ENCODE assay signal across 9 mouse cellular contexts in the genomic region with DNA sequence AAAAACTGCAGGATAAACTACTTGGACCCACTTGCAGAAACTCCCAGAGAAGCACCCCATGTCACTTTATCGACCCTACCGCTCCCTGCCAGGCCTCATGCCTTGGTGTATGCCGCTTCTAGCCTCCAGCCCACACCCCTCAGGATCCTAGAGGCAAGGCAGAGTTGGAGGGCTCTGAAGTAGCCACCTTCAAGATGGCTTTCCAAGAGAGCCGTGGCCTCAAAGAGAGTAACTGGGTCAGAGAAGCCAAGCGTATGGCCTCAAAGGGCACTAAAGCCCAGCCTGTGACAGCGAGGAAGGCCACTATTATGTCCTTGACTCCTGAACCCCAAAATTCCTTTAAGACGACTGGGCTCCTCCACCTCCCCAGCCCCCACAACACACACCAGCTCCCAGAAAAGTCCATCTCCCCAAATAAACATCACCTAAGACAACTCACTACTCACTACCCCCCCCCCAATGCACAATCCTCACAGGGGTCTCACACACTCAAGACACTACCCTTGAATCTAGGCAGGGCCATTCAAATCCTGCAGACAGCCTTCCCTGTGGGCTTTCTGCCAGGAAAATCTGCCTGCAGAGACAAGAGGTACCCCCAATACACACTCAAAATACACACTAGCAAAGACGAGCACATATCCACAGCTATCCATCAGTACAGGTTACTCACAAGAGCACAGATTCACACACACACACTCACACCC. TPM values are rescaled to one million over a fixed set of nuclear protein-coding genes. Genes with fewer than 3 reads are reported as not detected.
DNase-seq lines count a peak whose midpoint lies in the region; ATAC-seq and TF ChIP-seq lines count a peak whose summit lies in the region.
"Had no signal": no experiment of that assay in that cellular context is flagged by ENCODE, and none has a peak within 500 bp of the region (broad histone marks: within the 10 kb centered on the region; RNA-seq: fewer than 3 reads in every experiment).

No protein-coding gene starts in this region.

- 0 out of 2 replicates have a peak overlapping the region, but pooled peaks have one; percentile 8 for H3K9ac ChIP-seq in kidney, postnatal 0 days (ENCODE audit: low read depth, low read length)
- peak overlapping the region; percentile 97 for H3K9ac ChIP-seq in forebrain, embryonic 12.5 days
- peak overlapping the region; percentile 95; the same call in 1 of the 2 replicates for H3K9ac ChIP-seq in intestine, embryonic 14.5 days (ENCODE audit: low read length)
- H3K9ac ChIP-seq in neural tube, embryonic 13.5 days, result peak overlapping the region; percentile 98

- H3K27me3 ChIP-seq in kidney, postnatal 0 days (ENCODE audit: insufficient read depth, low read length), result no peaks in the 10 kb centered on the region
- H3K27me3 ChIP-seq in forebrain, embryonic 12.5 days, result no peaks in the 10 kb centered on the region
- no peaks in the 10 kb centered on the region for H3K27me3 ChIP-seq in intestine, embryonic 14.5 days (replicated peaks; ENCODE audit: control insufficient read depth, insufficient read depth, low read length)
- no peaks in the 10 kb centered on the region for H3K27me3 ChIP-seq in neural tube, embryonic 13.5 days

- H3K4me1 ChIP-seq in kidney, postnatal 0 days (replicated peaks; ENCODE audit: insufficient read depth, low read length), result peaks cover 19% of the 10 kb centered on the region
- H3K4me1 ChIP-seq in forebrain, embryonic 12.5 days, result peaks cover 74% of the 10 kb centered on the region
- H3K4me1 ChIP-seq in intestine, embryonic 14.5 days (replicated peaks; ENCODE audit: control insufficient read depth, insufficient read depth, low read length), result peaks cover 26% of the 10 kb centered on the region
- H3K4me1 ChIP-seq in neural tube, embryonic 13.5 days (replicated peaks), result peaks cover 71% of the 10 kb centered on the region

- WGBS in kidney, postnatal 0 days, result 44% methylated on average over 8 of the region's 8 CpGs
- WGBS in forebrain, embryonic 12.5 days, result 23% methylated on average over 8 of the region's 8 CpGs
- 48% methylated on average over 8 of the region's 8 CpGs for WGBS in intestine, embryonic 14.5 days
- 13% methylated on average over 8 of the region's 8 CpGs for WGBS in neural tube, embryonic 13.5 days

- TF ChIP-seq CTCF in kidney, postnatal 0 days (IDR thresholded peaks at IDR 0.05; ENCODE audit: low read depth), result no peak

- no peaks in the 10 kb centered on the region for H3K36me3 ChIP-seq in kidney, postnatal 0 days (ENCODE audit: insufficient read depth, low read length)
- H3K36me3 ChIP-seq in forebrain, embryonic 12.5 days (replicated peaks), result peaks cover 25% of the 10 kb centered on the region
- H3K36me3 ChIP-seq in intestine, embryonic 14.5 days (ENCODE audit: control insufficient read depth, insufficient read depth, low read length), result 0 out of 2 replicates have a peak, but pooled peaks cover 3% of the 10 kb centered on the region
- H3K36me3 ChIP-seq in neural tube, embryonic 13.5 days, result peaks cover 4% of the 10 kb centered on the region

- peak overlapping the region; percentile 93; the same call in 1 of the 2 replicates for H3K4me3 ChIP-seq in kidney, postnatal 0 days (replicated peaks; ENCODE audit: low read depth, low read length)
- peak overlapping the region; percentile 92 for H3K4me3 ChIP-seq in forebrain, embryonic 12.5 days (replicated peaks)
- H3K4me3 ChIP-seq in intestine, embryonic 14.5 days (ENCODE audit: low read depth, low read length), result peak overlapping the region; percentile 89
- H3K4me3 ChIP-seq in neural tube, embryonic 13.5 days, result peak overlapping the region; percentile 93

- ATAC-seq in kidney, postnatal 0 days (replicated peaks; ENCODE audit: low FRiP score, low read depth), result no peak
- no peak for ATAC-seq in forebrain, embryonic 12.5 days (ENCODE audit: low FRiP score)
- ATAC-seq in intestine, embryonic 14.5 days (replicated peaks; ENCODE audit: low FRiP score, low TSS enrichment, low read depth), result no peak
- no peak for ATAC-seq in neural tube, embryonic 13.5 days (ENCODE audit: low read depth)
- ATAC-seq in monocyte, adult 5-6 weeks (replicated peaks; ENCODE audit: insufficient number of reproducible peaks, low FRiP score, low TSS enrichment, poor library complexity, severe bottlenecking), result no peak

- no peaks in the 10 kb centered on the region for H3K9me3 ChIP-seq in kidney, postnatal 0 days (replicated peaks; ENCODE audit: low read length)
- H3K9me3 ChIP-seq in forebrain, embryonic 12.5 days, result no peaks in the 10 kb centered on the region
- no peaks in the 10 kb centered on the region for H3K9me3 ChIP-seq in intestine, embryonic 14.5 days (ENCODE audit: control insufficient read depth, low read length)
- no peaks in the 10 kb centered on the region for H3K9me3 ChIP-seq in neural tube, embryonic 13.5 days
- H3K9me3 ChIP-seq: megakaryocyte, embryonic 14.5 days had no signal

- DNase-seq in kidney, postnatal 0 days (ENCODE audit: low spot score), result no peak
- DNase-seq in kidney, adult 9 months, result no peak
- DNase-seq in intestine, embryonic 14.5 days (ENCODE audit: low spot score), result no peak
- no peak for DNase-seq in layer of hippocampus, postnatal 36 days
- no peak for DNase-seq in right cerebral cortex, postnatal 4 days

- no peak overlapping the region for H3K27ac ChIP-seq in kidney, postnatal 0 days
- peak overlapping the region; percentile 98 for H3K27ac ChIP-seq in forebrain, embryonic 12.5 days
- H3K27ac ChIP-seq in intestine, embryonic 14.5 days (ENCODE audit: low read depth), result no peak overlapping the region
- H3K27ac ChIP-seq in neural tube, embryonic 13.5 days (replicated peaks), result peak overlapping the region; percentile 98

- peak overlapping the region; percentile 65 for H3K4me2 ChIP-seq in kidney, postnatal 0 days (ENCODE audit: low read length)
- H3K4me2 ChIP-seq in forebrain, embryonic 12.5 days, result peak overlapping the region; percentile 97
- peak overlapping the region; percentile 65 for H3K4me2 ChIP-seq in intestine, embryonic 14.5 days (ENCODE audit: low read length)
- H3K4me2 ChIP-seq in neural tube, embryonic 13.5 days, result peak overlapping the region; percentile 96

RNA-seq across cellular contexts. Expression of a gene that starts 2.9 kb away (rescaled TPM):
- polyA plus RNA-seq in kidney, postnatal 0 days (2015; fragmentation: Nextera tagmentation; extraction: Ambion mirVana), result 13.6 and 13.8 TPM in 2 replicates
- 61.9 and 63.2 TPM in 2 replicates for polyA plus RNA-seq in forebrain, embryonic 12.5 days (2016; fragmentation: Nextera tagmentation; extraction: Ambion mirVana)
- 13.9 and 15.4 TPM in 2 replicates for polyA plus RNA-seq in intestine, embryonic 14.5 days (2014; fragmentation: Nextera tagmentation; extraction: Ambion mirVana)
- 46.8 and 50.5 TPM in 2 replicates for polyA plus RNA-seq in neural tube, embryonic 13.5 days (2015; fragmentation: Nextera tagmentation; extraction: Ambion mirVana)
- total RNA-seq in monocyte, adult 5-6 weeks (2017), result 0.67 to 2.7 TPM (median 1.2 TPM) in 3 replicates
- total RNA-seq in layer of hippocampus, postnatal 36 days (2021), result 10 to 100 TPM; 14.8 to 16.0 TPM

RNA-seq across cellular contexts. Expression of a gene that starts 32.0 kb away (rescaled TPM):
- polyA plus RNA-seq in kidney, postnatal 0 days (2015; fragmentation: Nextera tagmentation; extraction: Ambion mirVana), result not detected in 2 replicates
- polyA plus RNA-seq in forebrain, embryonic 12.5 days (2016; fragmentation: Nextera tagmentation; extraction: Ambion mirVana), result 9.0 and 9.8 TPM in 2 replicates
- polyA plus RNA-seq in intestine, embryonic 14.5 days (2014; fragmentation: Nextera tagmentation; extraction: Ambion mirVana), result not detected in 2 replicates
- 10.4 and 10.8 TPM in 2 replicates for polyA plus RNA-seq in neural tube, embryonic 13.5 days (2015; fragmentation: Nextera tagmentation; extraction: Ambion mirVana)
- not detected in 3 replicates for total RNA-seq in monocyte, adult 5-6 weeks (2017)
- total RNA-seq in layer of hippocampus, postnatal 36 days (2021), result 1 to 10 TPM; 1.3 to 1.5 TPM

RNA-seq across cellular contexts. Expression of a gene that starts 57.0 kb away (rescaled TPM):
- polyA plus RNA-seq in kidney, postnatal 0 days (2015; fragmentation: Nextera tagmentation; extraction: Ambion mirVana), result 143 and 163 TPM in 2 replicates
- polyA plus RNA-seq in forebrain, embryonic 12.5 days (2016; fragmentation: Nextera tagmentation; extraction: Ambion mirVana), result 199 and 222 TPM in 2 replicates
- polyA plus RNA-seq in intestine, embryonic 14.5 days (2014; fragmentation: Nextera tagmentation; extraction: Ambion mirVana), result 182 and 183 TPM in 2 replicates
- 183 and 199 TPM in 2 replicates for polyA plus RNA-seq in neural tube, embryonic 13.5 days (2015; fragmentation: Nextera tagmentation; extraction: Ambion mirVana)
- 154 to 190 TPM (median 159 TPM) in 3 replicates for total RNA-seq in monocyte, adult 5-6 weeks (2017)
- 100 to 1,000 TPM; 144 TPM for total RNA-seq in layer of hippocampus, postnatal 36 days (2021)

RNA-seq across cellular contexts. Expression of a gene that starts 57.2 kb away (rescaled TPM):
- 129 and 135 TPM in 2 replicates for polyA plus RNA-seq in kidney, postnatal 0 days (2015; fragmentation: Nextera tagmentation; extraction: Ambion mirVana)
- polyA plus RNA-seq in forebrain, embryonic 12.5 days (2016; fragmentation: Nextera tagmentation; extraction: Ambion mirVana), result 107 and 111 TPM in 2 replicates
- 140 TPM in 2 replicates for polyA plus RNA-seq in intestine, embryonic 14.5 days (2014; fragmentation: Nextera tagmentation; extraction: Ambion mirVana)
- 123 and 124 TPM in 2 replicates for polyA plus RNA-seq in neural tube, embryonic 13.5 days (2015; fragmentation: Nextera tagmentation; extraction: Ambion mirVana)
- 47.2 to 70.4 TPM (median 56.3 TPM) in 3 replicates for total RNA-seq in monocyte, adult 5-6 weeks (2017)
- total RNA-seq in layer of hippocampus, postnatal 36 days (2021), result 10 to 100 TPM; 57.1 to 60.1 TPM

Comparison
In these comparisons a context has a peak if more than half of its experiments do, and no peak if none do; other contexts are left out.
1. H3K27ac ChIP-seq: peak in forebrain, embryonic 12.5 days (single experiment) and neural tube, embryonic 13.5 days (single experiment); none in kidney, postnatal 0 days (single experiment) and intestine, embryonic 14.5 days (single experiment).
2. H3K9ac ChIP-seq: peak in every context shown above with its lines; median percentile 98 in neural tube, embryonic 13.5 days; 97 in forebrain, embryonic 12.5 days; 95 in intestine, embryonic 14.5 days; 8 in kidney, postnatal 0 days.
3. Peak in every context shown above with its lines, with median percentiles within 50 percentile points of each other: H3K4me2 ChIP-seq and H3K4me3 ChIP-seq.